Mouse (Mus musculus): ENCODE measurements around the gene Wwox. TPM values are rescaled to one million over a fixed set of nuclear protein-coding genes. Genes with fewer than 3 reads are reported as not detected.
A peak's percentile ranks its signal among the peaks of the same experiment; 100 is the strongest.

The Wwox gene
- polyA plus RNA-seq, 1 experiment from 2014 or later = 9.0 TPM

GRCm38 (mm10) chr8:114603046-114603445 is 163.6 kb downstream of the Wwox start:
- H3K9me3 ChIP-seq = no peaks in the 10 kb centered on the region
- no peaks in the 10 kb centered on the region for H3K36me3 ChIP-seq
- no peak overlapping the region for H3K4me3 ChIP-seq
- no peak for ATAC-seq (ENCODE audit: extremely low read depth, insufficient number of reproducible peaks, low FRiP score, low TSS enrichment)
- H3K4me1 ChIP-seq = peaks cover 17% of the 10 kb centered on the region
- WGBS = 67% methylated on average over 3 of the region's 4 CpGs
- no peak overlapping the region for H3K4me2 ChIP-seq
- no peak overlapping the region for H3K27ac ChIP-seq (replicated peaks)
- H3K9ac ChIP-seq = no peak overlapping the region
- H3K27me3 ChIP-seq (replicated peaks) = no peaks in the 10 kb centered on the region

GRCm38 (mm10) chr8:114603561-114603960 is 164.1 kb downstream of the Wwox start:
- H3K4me2 ChIP-seq = no peak overlapping the region
- no peaks in the 10 kb centered on the region for H3K36me3 ChIP-seq
- ATAC-seq (ENCODE audit: extremely low read depth, insufficient number of reproducible peaks, low FRiP score, low TSS enrichment) = no peak
- no peak overlapping the region for H3K4me3 ChIP-seq
- peaks cover 17% of the 10 kb centered on the region for H3K4me1 ChIP-seq
- no peaks in the 10 kb centered on the region for H3K9me3 ChIP-seq
- WGBS = 50% methylated on average over 6 of the region's 6 CpGs
- no peak overlapping the region for H3K27ac ChIP-seq (replicated peaks)
- H3K9ac ChIP-seq = no peak overlapping the region
- no peaks in the 10 kb centered on the region for H3K27me3 ChIP-seq (replicated peaks)

- peak overlapping the region; percentile 18 for H3K4me2 ChIP-seq
- H3K4me1 ChIP-seq = peaks cover 17% of the 10 kb centered on the region
- no peaks in the 10 kb centered on the region for H3K9me3 ChIP-seq
- no peaks in the 10 kb centered on the region for H3K27me3 ChIP-seq (replicated peaks)
- no peak for ATAC-seq (ENCODE audit: extremely low read depth, insufficient number of reproducible peaks, low FRiP score, low TSS enrichment)
- 47% methylated on average over 16 of the region's 16 CpGs for WGBS
- H3K9ac ChIP-seq = no peak overlapping the region
- no peak overlapping the region for H3K27ac ChIP-seq (replicated peaks)
- no peak overlapping the region for H3K4me3 ChIP-seq
- no peaks in the 10 kb centered on the region for H3K36me3 ChIP-seq
Measured at GRCm38 (mm10) chr8:114604315-114604714, 164.9 kb downstream of the Wwox start.

- Histone ChIP-seq H3K4me2 (no peak overlapping the region), H3K27ac (replicated peaks) (no peak overlapping the region), H3K4me3 (no peak overlapping the region), H3K9ac (no peak overlapping the region), H3K27me3 (replicated peaks) (no peaks in the 10 kb centered on the region), H3K4me1 (peaks cover 17% of the 10 kb centered on the region), H3K9me3 (no peaks in the 10 kb centered on the region), H3K36me3 (no peaks in the 10 kb centered on the region)
- WGBS = 66% methylated on average over 2 of the region's 2 CpGs
- no peak for ATAC-seq (ENCODE audit: extremely low read depth, insufficient number of reproducible peaks, low FRiP score, low TSS enrichment)
Measured at GRCm38 (mm10) chr8:114605651-114606050, 166.2 kb downstream of the Wwox start.

GRCm38 (mm10) chr8:114609330-114609729 is 169.9 kb downstream of the Wwox start:
- no peak for ATAC-seq (ENCODE audit: extremely low read depth, insufficient number of reproducible peaks, low FRiP score, low TSS enrichment)

GRCm38 (mm10) chr8:114611075-114611474 is 171.6 kb downstream of the Wwox start:
- no peaks in the 10 kb centered on the region for H3K36me3 ChIP-seq
- no peaks in the 10 kb centered on the region for H3K4me1 ChIP-seq
- 59% methylated on average over 7 of the region's 7 CpGs for WGBS
- no peaks in the 10 kb centered on the region for H3K9me3 ChIP-seq
- no peaks in the 10 kb centered on the region for H3K27me3 ChIP-seq (replicated peaks)
- H3K4me2 ChIP-seq = no peak overlapping the region
- no peak overlapping the region for H3K9ac ChIP-seq
- ATAC-seq (ENCODE audit: extremely low read depth, insufficient number of reproducible peaks, low FRiP score, low TSS enrichment) = no peak
- no peak overlapping the region for H3K4me3 ChIP-seq
- H3K27ac ChIP-seq (replicated peaks) = no peak overlapping the region

More at GRCm38 (mm10) chr8:114609330-114609729, 169.9 kb downstream of the Wwox start:
- H3K27me3 ChIP-seq (replicated peaks) = no peaks in the 10 kb centered on the region
- WGBS = 85% methylated on average over 5 of the region's 5 CpGs
- H3K9me3 ChIP-seq = no peaks in the 10 kb centered on the region
- H3K4me1 ChIP-seq = peaks cover 12% of the 10 kb centered on the region
- no peak overlapping the region for H3K27ac ChIP-seq (replicated peaks)
- H3K9ac ChIP-seq = no peak overlapping the region
- no peak overlapping the region for H3K4me2 ChIP-seq
- H3K4me3 ChIP-seq = no peak overlapping the region
- H3K36me3 ChIP-seq = no peaks in the 10 kb centered on the region

GRCm38 (mm10) chr8:114612091-114612490 is 172.6 kb downstream of the Wwox start:
- no peaks in the 10 kb centered on the region for H3K36me3 ChIP-seq
- WGBS = 80% methylated on average over 3 of the region's 3 CpGs
- H3K9me3 ChIP-seq = no peaks in the 10 kb centered on the region
- H3K4me1 ChIP-seq = no peaks in the 10 kb centered on the region
- no peak overlapping the region for H3K27ac ChIP-seq (replicated peaks)
- H3K4me2 ChIP-seq = no peak overlapping the region
- no peak for ATAC-seq (ENCODE audit: extremely low read depth, insufficient number of reproducible peaks, low FRiP score, low TSS enrichment)
- no peaks in the 10 kb centered on the region for H3K27me3 ChIP-seq (replicated peaks)
- H3K9ac ChIP-seq = no peak overlapping the region
- H3K4me3 ChIP-seq = no peak overlapping the region

- peaks cover 14% of the 10 kb centered on the region for H3K4me1 ChIP-seq
- H3K36me3 ChIP-seq = no peaks in the 10 kb centered on the region
- no peak overlapping the region for H3K27ac ChIP-seq (replicated peaks)
- H3K4me2 ChIP-seq = no peak overlapping the region
- 80% methylated on average over 4 of the region's 4 CpGs for WGBS
- ATAC-seq (ENCODE audit: extremely low read depth, insufficient number of reproducible peaks, low FRiP score, low TSS enrichment) = no peak
- no peak overlapping the region for H3K9ac ChIP-seq
- H3K9me3 ChIP-seq = no peaks in the 10 kb centered on the region
- H3K4me3 ChIP-seq = no peak overlapping the region
- H3K27me3 ChIP-seq (replicated peaks) = no peaks in the 10 kb centered on the region
Measured at GRCm38 (mm10) chr8:114615413-114615812, 176.0 kb downstream of the Wwox start.

- Histone ChIP-seq H3K27ac (replicated peaks) (no peak overlapping the region), H3K9ac (no peak overlapping the region), H3K36me3 (no peaks in the 10 kb centered on the region), H3K9me3 (no peaks in the 10 kb centered on the region), H3K4me3 (no peak overlapping the region), H3K4me2 (no peak overlapping the region), H3K4me1 (peaks cover 14% of the 10 kb centered on the region), H3K27me3 (replicated peaks) (no peaks in the 10 kb centered on the region)
- no peak for ATAC-seq (ENCODE audit: extremely low read depth, insufficient number of reproducible peaks, low FRiP score, low TSS enrichment)
- 82% methylated on average over 6 of the region's 6 CpGs for WGBS
Measured at GRCm38 (mm10) chr8:114615908-114616307, 176.5 kb downstream of the Wwox start.

GRCm38 (mm10) chr8:114618908-114619508 is 179.6 kb downstream of the Wwox start:
- H3K9ac ChIP-seq = no peak overlapping the region
- H3K4me1 ChIP-seq = peaks cover 18% of the 10 kb centered on the region
- H3K4me3 ChIP-seq = no peak overlapping the region
- H3K27me3 ChIP-seq (replicated peaks) = no peaks in the 10 kb centered on the region
- H3K9me3 ChIP-seq = no peaks in the 10 kb centered on the region
- peak overlapping the region; percentile 20; the same call in 1 of the 2 replicates for H3K4me2 ChIP-seq
- H3K27ac ChIP-seq (replicated peaks) = 0 out of 2 replicates have a peak overlapping the region, but pooled peaks have one; percentile 8
- no peaks in the 10 kb centered on the region for H3K36me3 ChIP-seq
- 27% methylated on average over 9 of the region's 9 CpGs for WGBS
- ATAC-seq (ENCODE audit: extremely low read depth, insufficient number of reproducible peaks, low FRiP score, low TSS enrichment) = no peak

- Histone ChIP-seq H3K4me3 (no peak overlapping the region), H3K27me3 (replicated peaks) (peaks cover 3% of the 10 kb centered on the region; the same call in 1 of the 2 replicates), H3K27ac (replicated peaks) (no peak overlapping the region), H3K4me1 (peaks cover 8% of the 10 kb centered on the region; the same call in 1 of the 2 replicates), H3K4me2 (no peak overlapping the region), H3K9me3 (no peaks in the 10 kb centered on the region), H3K9ac (no peak overlapping the region), H3K36me3 (no peaks in the 10 kb centered on the region)
- WGBS = 85% methylated on average over 6 of the region's 6 CpGs
- no peak for ATAC-seq (ENCODE audit: extremely low read depth, insufficient number of reproducible peaks, low FRiP score, low TSS enrichment)
Measured at GRCm38 (mm10) chr8:114625402-114625801, 185.9 kb downstream of the Wwox start.

GRCm38 (mm10) chr8:114626897-114627296 is 187.4 kb downstream of the Wwox start:
- no peak for ATAC-seq (ENCODE audit: extremely low read depth, insufficient number of reproducible peaks, low FRiP score, low TSS enrichment)
- Histone ChIP-seq H3K9me3 (no peaks in the 10 kb centered on the region), H3K27me3 (replicated peaks) (peaks cover 3% of the 10 kb centered on the region; the same call in 1 of the 2 replicates), H3K4me3 (no peak overlapping the region), H3K9ac (no peak overlapping the region), H3K4me2 (no peak overlapping the region), H3K27ac (replicated peaks) (no peak overlapping the region), H3K36me3 (no peaks in the 10 kb centered on the region), H3K4me1 (peaks cover 8% of the 10 kb centered on the region; the same call in 1 of the 2 replicates)
- WGBS = 76% methylated on average over 9 of the region's 9 CpGs

All from heart, embryonic 13.5 days (tissue).